Mouse (Mus musculus): ENCODE measurements at regions not wholly inside any gene's neighbourhood (a gene's known extent, or its start where the extent isn't known, plus 50 kb on each side); places are given as distances from the start of the nearest gene placed in this dataset.

- DNase-seq (ENCODE audit: low read depth, low spot score): no peak
These were observed 243.9 kb downstream of the Sipa1l2 start for GRCm38 (mm10) chr8:125325736-125326135.

- no peak for DNase-seq (ENCODE audit: low read depth, low spot score)
These were observed 247.0 kb downstream of the Sipa1l2 start for GRCm38 (mm10) chr8:125322561-125322960.

- no peak for DNase-seq (ENCODE audit: low read depth, low spot score)
These were observed 252.0 kb downstream of the Sipa1l2 start for GRCm38 (mm10) chr8:125317584-125317991.

- DNase-seq (ENCODE audit: low read depth, low spot score): no peak
These were observed 253.9 kb downstream of the Sipa1l2 start for GRCm38 (mm10) chr8:125315736-125316135.

GRCm38 (mm10) chr8:125314996-125315395 lies 254.6 kb downstream of the Sipa1l2 start:
- no peak for DNase-seq (ENCODE audit: low read depth, low spot score)

GRCm38 (mm10) chr8:125314221-125314984 lies 255.2 kb downstream of the Sipa1l2 start:
- DNase-seq (ENCODE audit: low read depth, low spot score): no peak

- DNase-seq (ENCODE audit: low read depth, low spot score): no peak
These were observed 257.4 kb downstream of the Disc1 start for GRCm38 (mm10) chr8:125311228-125312053.
